Mouse (Mus musculus): ENCODE data around the gene Fbxl18.

GRCm38 (mm10) chr5:142880246-142880645 is 15.0 kb downstream of the Fbxl18 start:
- TF ChIP-seq CTCF (IDR thresholded peaks at IDR 0.05; ENCODE audit: borderline replicate concordance, extremely low read depth, insufficient read depth, insufficient read length) (peak; percentile 3; the same call in 1 of the 2 replicates), POLR2A (IDR thresholded peaks at IDR 0.05; ENCODE audit: borderline replicate concordance, extremely low read depth, insufficient read depth, insufficient read length, poor library complexity, severe bottlenecking) (no peak)
